Mouse (Mus musculus) spleen, adult 18-20 months (tissue): ENCODE data around the gene Peli2.

Experiments used
- DNase-seq, 2 experiments: peaks; one replicate each; pipeline ENCODE4 v3.0.0; 2022; ENCODE audit warnings: mixed read lengths in 2 of 2

The Peli2 gene

GRCm38 (mm10) chr14:48225810-48226446, 105.3 kb downstream of the Peli2 start:
- DNase-seq, result no peak

GRCm38 (mm10) chr14:48226759-48227158, 106.1 kb downstream of the Peli2 start:
- no peak for DNase-seq

- DNase-seq, result no peak
These were observed 114.3 kb downstream of the Peli2 start for GRCm38 (mm10) chr14:48234785-48235519.

- no peak for DNase-seq
These were observed 120.7 kb downstream of the Peli2 start for GRCm38 (mm10) chr14:48241335-48241734.

GRCm38 (mm10) chr14:48246236-48246635, 125.6 kb downstream of the Peli2 start:
- peak; percentile 15 to 18 for DNase-seq

- no peak for DNase-seq
These were observed 126.3 kb downstream of the Peli2 start for GRCm38 (mm10) chr14:48246963-48247362.

- no peak for DNase-seq
These were observed 128.8 kb downstream of the Peli2 start for GRCm38 (mm10) chr14:48249459-48249858.

GRCm38 (mm10) chr14:48249909-48250308, 129.3 kb downstream of the Peli2 start:
- DNase-seq, result no peak

- no peak for DNase-seq
These were observed 130.9 kb downstream of the Peli2 start for GRCm38 (mm10) chr14:48251381-48251979.

GRCm38 (mm10) chr14:48253183-48253582, 132.6 kb downstream of the Peli2 start:
- DNase-seq, result no peak

GRCm38 (mm10) chr14:48254696-48255095, 134.1 kb downstream of the Peli2 start:
- no peak for DNase-seq

GRCm38 (mm10) chr14:48255290-48255689, 134.7 kb downstream of the Peli2 start:
- DNase-seq, result no peak

- DNase-seq, result no peak
These were observed 137.1 kb downstream of the Peli2 start for GRCm38 (mm10) chr14:48257759-48258158.

- DNase-seq, result no peak
These were observed 138.2 kb downstream of the Peli2 start for GRCm38 (mm10) chr14:48258696-48259366.

GRCm38 (mm10) chr14:48263146-48263545, 142.5 kb downstream of the Peli2 start:
- no peak for DNase-seq

- no peak for DNase-seq
These were observed 146.1 kb downstream of the Peli2 start for GRCm38 (mm10) chr14:48266710-48267109.

- no peak for DNase-seq
These were observed 157.7 kb downstream of the Peli2 start for GRCm38 (mm10) chr14:48278291-48278690.

GRCm38 (mm10) chr14:48286949-48287348, 166.3 kb downstream of the Peli2 start:
- no peak for DNase-seq

- no peak for DNase-seq
These were observed 167.0 kb downstream of the Peli2 start for GRCm38 (mm10) chr14:48287581-48287980.

- no peak for DNase-seq
These were observed 168.0 kb downstream of the Peli2 start for GRCm38 (mm10) chr14:48288600-48288999.

GRCm38 (mm10) chr14:48289602-48290599, 169.3 kb downstream of the Peli2 start:
- DNase-seq, result no peak

- no peak for DNase-seq
These were observed 172.9 kb downstream of the Peli2 start for GRCm38 (mm10) chr14:48293498-48293897.
